Mouse (Mus musculus): ENCODE data around the gene Stard8.
"Not testable (repeated sequence)": the region's sequence is repeated elsewhere in the genome, so short reads cannot be mapped to it uniquely, and the experiment has no call there.

Gene Stard8

DNA sequence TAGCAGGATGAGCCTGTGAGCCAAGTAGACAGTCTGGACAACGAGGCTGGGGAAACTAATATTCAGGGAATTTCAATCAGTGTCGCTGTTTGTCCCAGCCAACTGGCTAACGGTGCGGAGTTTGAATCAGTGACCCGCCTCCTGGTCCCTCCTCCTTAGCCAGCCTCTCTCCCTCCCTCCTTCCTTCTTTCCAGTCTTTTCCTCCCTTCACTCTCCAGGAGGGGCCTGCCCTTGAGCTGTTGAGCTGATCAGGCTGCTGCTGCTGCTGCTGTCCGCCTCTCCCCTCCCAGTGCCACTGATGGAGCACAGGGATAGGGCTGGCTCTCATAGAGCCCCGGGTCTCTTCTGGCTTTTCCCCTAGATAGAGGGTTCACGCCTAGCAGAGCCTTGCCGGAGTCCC lies at the start of gene Stard8:
Stard8 (plus strand) TSS at position 203 of the 400 bp plus-strand sequence.
- DNase-seq (ENCODE audit: low read depth, low spot score), result no peak

DNA sequence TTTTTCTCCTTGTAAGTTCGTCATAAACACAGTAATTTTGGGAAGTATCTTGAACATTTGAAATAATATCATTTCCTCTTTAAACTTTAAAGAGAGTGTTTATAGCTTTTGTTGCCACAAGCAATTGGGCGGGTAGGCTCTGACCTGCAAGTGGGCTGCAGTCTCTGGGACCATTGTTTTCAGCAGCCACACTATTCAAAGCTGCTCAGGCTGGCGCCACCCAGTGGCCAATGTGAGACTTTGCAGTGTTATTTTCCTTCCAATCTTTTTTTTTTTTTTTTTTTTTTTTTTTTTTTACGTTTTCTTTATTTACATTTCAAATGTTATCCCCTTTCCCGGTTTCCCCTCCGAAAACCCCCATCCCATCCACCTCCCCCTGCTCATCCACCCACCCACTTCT lies 49.1 kb upstream of the Stard8 start:
- peak; percentile 25 for DNase-seq (ENCODE audit: low read depth, low spot score)

DNA sequence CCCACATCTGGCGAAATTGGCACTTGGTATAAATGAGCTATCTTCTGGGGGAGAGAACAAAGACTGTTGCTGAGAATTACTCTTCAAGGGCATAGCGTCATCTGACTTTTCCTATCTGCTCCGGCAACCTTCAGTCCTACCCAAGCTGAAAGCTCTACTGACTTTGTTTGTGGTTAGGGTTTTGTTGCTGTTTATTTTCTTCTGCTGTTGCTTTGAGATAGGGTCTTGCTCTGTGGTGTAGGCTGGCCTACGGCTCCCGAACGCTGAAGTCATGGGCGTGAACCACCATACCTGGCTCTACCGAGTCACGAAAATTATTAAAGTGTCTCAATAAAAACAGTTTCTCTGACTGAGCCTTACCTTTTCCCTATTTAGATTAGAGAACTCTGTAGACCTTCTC lies 44.8 kb upstream of the Stard8 start:
- DNase-seq (ENCODE audit: low read depth, low spot score), result no peak

DNA sequence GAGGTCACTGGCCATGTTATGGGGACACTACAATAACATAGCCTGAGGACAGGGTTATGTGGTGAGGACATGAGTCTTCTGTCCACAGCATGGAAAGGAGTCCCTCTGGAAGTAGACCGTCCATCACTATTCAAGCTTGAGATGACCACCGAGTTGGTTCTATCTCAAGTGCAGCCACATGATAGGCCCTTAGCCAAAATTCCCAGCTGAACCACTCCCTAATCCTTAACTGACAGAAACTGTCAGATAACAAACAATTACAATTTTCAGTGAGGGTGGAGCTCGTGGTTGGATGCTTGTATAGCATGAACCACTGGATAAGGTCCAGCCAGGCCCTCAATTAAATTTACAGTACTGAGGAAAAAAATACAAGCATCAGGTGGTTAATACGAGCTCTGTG lies 44.0 kb upstream of the Stard8 start:
- no peak for DNase-seq (ENCODE audit: low read depth, low spot score)

DNA sequence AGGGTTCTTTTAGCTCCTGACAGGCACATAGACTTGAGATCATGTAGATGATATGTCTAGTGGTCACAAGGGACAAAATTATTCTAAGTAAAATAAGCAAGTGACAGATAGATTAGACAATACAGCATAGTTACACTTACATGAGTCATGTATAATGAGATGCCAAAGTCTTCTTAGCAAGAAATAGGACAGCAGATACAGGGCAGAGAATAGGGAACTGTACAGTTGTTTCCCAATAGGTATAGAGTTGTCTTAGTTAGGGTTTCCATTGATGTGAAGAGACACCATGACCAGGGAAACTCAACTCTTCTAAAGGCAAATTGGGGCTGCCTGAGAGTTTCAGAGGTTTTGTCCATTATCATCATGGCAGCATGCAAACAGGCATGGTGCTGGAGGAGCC lies 39.3 kb upstream of the Stard8 start:
- DNase-seq (ENCODE audit: low read depth, low spot score), result no peak

DNA sequence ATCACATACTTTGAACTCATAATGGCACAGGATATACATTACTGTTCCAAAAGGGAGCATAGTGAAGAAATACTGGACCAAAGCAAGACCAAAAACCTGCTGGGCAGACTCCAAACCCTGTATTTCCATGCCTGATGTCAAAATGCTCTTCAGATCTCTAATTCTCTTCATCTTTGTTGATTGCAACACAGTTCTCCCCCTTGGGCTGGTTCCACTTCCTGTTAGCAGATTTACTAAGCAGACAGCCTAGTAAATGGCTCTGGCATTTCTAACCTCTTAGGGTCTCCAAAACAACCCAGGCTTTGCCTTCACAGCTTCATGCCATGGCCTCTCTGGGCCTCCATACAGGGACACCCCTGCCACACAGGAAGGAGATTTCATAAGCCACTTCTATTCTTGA lies 38.5 kb upstream of the Stard8 start:
- no peak for DNase-seq (ENCODE audit: low read depth, low spot score)

DNA sequence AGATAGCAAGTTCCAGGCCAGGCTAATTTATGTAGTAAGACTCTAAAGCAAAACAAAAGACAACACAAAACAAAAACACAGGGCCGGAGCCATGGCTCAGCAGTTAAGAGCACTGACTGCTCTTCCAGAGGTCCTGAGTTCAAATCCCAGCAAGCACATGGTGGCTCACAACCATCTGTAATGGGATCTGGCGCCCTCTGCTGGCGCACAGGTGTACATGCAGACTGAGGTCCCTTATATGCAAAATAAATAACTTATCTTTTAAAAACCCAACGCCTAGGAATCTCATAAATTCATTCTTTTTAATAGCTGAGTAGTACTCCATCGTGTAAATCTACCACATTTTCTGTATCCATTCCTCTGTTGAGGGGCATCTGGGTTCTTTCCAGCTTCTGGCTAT lies 16.4 kb upstream of the Stard8 start:
- DNase-seq (ENCODE audit: low read depth, low spot score), result not testable (repeated sequence)

DNA sequence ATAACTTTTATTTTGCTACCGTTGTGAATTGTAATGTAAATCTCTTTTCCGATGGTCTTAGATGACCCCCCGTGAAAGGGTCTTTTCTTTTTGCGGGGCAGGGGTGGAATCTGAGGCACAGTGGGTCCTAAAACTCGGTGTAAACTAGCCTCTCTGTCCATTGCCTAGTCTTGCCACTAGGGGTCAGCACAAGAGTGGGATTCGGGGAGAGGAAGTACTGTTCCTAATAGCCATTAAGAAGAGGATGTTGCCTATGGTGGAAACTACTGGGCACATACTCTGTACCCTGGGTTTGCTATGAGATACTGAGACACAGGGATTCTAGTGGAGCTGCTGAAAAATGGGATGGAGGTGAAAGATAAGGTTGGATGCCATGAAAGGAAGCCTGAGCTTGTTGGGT lies 13.5 kb upstream of the Stard8 start:
- DNase-seq (ENCODE audit: low read depth, low spot score), result peak; percentile 49

DNA sequence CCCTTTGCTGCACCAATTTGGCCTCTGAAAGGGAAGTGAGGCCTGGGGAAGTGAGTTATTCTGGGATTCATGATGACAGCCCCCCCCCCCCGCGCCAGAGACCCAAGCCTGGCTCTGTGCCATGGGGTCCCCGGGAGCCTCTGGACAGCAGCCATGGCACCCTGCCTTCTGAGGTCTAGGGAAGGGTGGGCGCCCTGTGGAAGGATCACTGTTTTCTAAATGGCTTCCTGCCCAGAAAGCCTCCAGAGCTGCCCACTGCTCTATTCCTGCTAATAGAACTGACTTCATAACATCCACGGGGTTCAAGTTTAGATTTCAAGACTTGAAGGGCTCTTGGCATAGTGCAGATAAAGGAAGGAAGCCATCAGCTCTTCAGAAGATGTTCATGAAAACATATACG lies 983 bp upstream of the Stard8 start:
- no peak for DNase-seq (ENCODE audit: low read depth, low spot score)

DNA sequence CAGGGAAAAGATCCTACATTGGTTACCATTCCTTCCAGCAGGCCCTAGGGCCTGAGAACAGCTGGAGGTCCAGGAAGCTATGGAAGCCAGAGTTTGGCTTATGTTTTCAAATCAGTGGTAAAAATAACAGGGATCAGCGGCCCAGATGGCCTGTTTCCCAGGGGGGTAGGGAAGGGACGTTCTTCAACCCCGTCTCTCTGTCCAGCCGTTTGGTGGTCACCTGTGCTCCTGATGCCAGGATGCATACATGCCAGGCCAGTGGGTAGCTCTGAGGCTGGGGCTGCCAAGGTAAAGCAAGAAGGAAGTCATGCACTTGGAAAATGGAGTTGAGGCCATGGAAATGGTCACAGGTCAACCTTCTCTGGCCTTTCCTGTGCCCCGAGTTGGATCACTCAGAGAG lies 7.5 kb downstream of the Stard8 start:
- no peak for DNase-seq (ENCODE audit: low read depth, low spot score)

DNA sequence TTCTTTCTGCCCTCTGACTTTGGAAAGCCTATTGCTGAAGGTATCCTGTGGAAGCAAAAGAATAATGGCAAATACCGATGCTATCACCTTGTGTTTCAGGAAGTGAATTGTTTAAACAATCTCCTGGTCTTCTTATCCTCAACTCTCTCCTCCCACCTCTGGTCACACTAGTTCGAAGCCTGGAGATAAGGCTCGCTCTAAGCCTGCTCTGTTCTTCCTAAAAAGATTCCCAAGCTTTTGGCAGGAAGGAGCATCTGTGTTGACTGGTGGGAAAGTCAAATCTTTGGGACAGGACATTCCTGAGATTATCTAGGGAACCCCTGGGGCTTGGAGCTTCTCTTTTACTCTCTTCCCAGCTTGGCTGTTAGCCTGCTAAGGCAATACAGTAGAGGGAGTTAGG lies 8.2 kb downstream of the Stard8 start:
- no peak for DNase-seq (ENCODE audit: low read depth, low spot score)

DNA sequence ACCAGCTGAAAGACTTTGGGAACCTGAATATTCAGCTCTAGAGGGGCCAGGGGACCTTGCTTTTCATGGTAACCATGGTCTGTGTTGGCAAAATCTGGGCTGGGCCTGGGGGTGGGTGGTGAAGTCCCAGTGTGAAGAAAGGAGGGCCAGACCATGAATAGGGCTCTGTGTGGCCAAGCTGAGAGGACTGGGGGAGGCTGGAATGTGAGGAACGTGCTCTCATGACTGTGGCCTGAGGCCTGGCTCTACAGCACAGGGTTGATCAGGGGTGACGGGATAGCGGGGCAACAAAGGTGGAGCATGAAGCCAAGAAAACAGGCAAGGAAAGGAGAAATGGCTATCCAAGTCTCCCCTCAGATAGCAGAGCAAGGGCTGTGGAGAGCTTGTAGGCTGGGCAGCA lies 9.4 kb downstream of the Stard8 start:
- DNase-seq (ENCODE audit: low read depth, low spot score), result no peak

DNA sequence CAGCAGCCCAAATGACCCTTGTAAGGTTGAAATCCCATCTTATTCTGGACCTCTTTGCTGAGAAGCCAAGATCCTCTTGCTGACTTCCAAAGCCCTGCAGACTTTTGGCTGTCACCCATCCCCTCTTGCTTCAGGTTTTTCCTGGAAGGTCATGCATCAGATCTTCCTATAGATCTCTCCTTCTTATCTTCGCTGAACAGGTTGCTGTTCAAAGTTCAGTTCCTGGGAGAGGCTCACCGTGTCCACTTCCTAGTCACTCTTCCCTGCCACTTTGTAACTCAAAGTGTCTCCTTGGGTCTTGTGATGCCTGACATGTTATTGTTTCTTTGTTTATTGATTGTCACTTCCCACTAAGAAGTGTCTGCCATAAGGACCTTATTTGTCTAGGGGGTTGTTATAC lies 12.7 kb downstream of the Stard8 start:
- no peak for DNase-seq (ENCODE audit: low read depth, low spot score)

DNA sequence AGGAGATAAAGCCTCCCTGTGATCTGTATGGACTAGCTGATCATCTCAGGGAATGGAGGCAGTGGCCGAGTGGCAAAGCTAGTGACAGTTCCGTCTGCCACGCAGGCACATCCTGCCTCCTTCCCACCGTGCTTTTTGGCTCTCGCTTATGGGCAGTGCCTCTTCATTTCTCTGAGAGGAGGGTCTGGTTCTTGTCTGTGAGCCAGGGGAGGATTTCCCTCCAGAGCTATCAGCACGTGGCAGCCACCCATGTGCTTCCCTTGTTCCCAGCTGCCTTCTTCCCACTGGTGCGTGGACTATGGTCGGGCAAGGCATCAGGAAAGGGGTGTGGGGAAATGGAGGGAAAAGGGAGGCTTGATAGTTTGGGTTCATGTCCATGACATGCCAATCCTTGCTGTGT lies 13.9 kb downstream of the Stard8 start:
- no peak for DNase-seq (ENCODE audit: low read depth, low spot score)

DNA sequence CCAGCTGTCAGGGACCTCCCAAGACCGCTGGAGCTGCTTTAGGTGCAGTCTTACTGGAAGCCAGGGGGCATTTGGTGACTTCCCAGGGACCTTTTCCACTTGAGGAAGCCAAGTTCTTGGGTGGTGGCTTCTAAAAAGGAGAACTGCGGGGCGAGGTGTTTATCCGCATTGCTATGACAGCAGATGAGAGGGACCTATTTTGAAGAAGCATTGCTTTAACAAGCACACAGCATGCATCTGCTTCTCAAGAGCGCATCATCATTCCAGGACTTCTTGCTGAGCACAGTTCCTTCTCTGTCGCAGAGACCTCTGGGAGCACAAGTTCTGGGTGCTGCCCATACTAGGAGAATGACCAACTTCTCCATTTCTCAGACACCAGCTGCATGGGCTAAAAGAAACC lies 14.8 kb downstream of the Stard8 start:
- no peak for DNase-seq (ENCODE audit: low read depth, low spot score)

DNA sequence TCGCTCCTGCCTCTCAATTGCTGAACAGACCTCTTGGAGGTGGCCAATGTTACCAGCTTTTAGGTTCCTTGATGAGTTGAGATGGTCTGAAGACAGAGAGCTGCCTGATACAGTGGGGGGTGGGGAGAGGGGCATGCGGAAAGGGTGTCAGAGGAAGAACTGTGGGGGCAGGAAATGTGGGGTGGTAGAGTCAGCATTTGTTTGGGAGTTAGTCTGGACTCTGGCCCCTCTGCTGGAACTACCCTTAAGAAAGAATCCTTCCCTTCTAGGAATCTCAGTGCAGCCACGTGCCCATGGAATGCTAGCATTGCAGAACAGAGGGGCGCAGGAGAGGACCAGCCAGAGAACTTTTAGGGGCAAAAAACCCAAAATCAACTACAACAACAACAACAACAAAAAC lies 16.3 kb downstream of the Stard8 start:
- DNase-seq (ENCODE audit: low read depth, low spot score), result no peak

DNA sequence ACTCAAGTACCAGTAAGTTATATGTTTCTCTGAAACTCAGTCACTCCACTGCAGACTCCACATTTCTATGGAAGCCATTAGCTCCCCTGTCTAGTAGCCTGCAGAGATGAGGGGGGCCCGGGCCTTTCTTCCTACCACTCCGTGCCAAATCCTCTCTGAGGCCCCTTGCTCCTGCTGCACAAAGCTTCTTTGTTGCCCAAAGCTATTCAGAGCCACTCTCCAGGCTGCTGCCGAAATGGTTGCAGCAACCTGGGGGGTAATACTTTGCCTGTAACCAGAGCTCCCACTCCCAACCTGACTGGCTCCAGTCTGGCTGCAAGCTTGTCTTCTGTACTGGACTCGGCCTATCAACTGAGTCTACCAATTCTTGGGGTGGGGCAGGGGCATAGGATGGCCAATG lies 17.2 kb downstream of the Stard8 start:
- peak; percentile 47 for DNase-seq (ENCODE audit: low read depth, low spot score)

DNA sequence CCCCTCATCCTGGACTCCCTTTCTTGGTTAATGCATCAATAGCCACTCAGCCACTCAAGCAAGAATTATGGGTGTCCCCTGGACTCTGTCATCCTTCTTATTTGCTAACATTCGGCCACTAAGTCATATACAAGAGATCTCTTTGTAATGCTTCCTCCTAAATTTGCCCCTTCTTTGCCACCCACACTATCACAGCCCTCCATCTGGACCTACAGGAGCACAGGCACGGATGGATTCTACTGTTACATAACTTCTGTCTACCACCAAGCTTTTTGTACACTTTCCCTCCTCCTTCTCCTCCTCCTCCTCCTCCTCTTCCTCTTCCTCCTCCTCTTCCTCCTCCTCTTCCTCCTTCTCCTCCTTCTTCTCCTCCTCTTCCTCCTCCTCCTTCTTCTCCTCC lies 18.5 kb downstream of the Stard8 start:
- DNase-seq (ENCODE audit: low read depth, low spot score), result no peak

DNA sequence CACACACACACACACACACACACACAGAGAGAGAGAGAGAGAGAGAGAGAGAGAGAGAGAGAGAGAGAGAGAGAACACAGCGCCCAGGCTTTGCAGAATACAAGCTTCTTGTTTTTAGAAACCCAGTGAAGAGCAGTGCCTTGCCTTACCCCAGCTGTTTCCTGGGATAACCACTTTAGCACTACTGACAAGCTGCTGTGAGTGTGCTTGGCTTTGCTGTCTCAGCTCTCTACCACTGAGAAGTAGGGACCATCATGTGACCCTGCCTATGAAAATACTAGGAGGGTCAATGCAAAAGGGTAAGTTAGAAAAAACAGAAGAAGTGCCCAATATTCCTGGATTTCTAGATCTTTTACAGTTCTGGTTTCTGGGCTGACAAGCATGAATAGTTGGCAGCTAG lies 20.9 kb downstream of the Stard8 start:
- DNase-seq (ENCODE audit: low read depth, low spot score), result no peak

DNA sequence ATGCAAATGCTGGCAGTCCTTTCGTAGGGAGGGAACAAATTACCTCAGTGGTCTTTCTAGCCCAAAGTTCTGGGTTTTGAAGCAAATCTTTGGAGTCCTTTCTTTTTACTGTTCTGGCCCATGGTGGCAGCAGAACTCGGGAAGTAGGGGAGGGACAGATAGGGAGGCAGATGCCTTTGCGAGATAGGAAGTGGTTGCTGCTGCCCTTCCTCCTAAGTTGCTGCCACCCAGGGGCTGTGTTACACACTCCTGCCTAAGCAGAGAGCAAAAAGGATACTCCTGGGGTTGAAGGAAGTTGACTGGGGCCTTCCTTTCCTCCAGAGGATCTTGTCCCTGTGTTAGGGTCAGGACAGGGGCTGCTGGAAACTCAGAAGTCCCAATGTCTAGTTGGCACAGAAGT lies 32.4 kb downstream of the Stard8 start:
- DNase-seq (ENCODE audit: low read depth, low spot score), result no peak

DNA sequence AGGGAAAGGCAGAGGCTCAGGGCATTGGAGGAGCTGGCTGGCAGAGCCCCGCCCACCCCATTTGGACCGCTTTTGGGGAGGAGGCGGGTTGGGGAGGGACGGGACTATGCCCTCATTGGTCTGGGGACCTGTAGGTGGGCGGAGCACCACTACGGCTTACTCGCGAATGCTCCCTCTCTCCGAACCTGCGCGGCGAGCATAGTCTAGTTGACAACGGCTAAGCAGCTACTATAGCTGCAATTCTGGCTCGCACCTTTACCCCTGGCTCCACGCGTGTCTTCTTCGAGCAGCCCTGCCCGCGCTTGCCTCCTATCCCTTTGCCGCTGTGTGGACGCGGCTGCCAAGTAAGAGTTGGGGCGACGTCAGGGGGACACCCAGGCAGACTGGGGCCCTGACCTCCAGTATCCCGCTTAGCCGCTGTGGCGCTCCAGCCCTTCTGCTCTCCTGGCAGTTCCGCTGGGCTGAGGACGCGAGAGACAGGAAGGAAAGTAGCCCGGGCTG lies 39.5 kb downstream of the Stard8 start:
- DNase-seq (ENCODE audit: low read depth, low spot score), result peak; percentile 79

DNA sequence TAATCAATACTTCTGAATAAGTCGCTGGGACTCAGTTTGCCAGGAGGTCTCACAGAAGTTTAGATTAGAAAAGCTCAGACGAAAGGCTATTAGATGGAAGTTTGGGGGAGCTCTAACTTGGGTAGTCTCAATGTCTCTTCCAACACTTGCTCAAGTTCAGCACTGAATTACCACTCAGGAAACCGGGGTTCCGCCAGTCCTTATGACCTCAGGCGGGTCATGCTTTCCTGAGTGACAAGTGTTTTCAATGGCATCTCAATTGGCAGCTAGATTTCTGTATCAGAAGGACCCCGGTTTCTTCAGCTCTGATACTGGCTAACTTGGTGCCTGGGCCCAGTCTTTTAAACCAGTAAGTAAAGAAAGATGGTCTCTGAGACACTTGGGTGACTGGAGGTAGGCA lies 40.2 kb downstream of the Stard8 start:
- no peak for DNase-seq (ENCODE audit: low read depth, low spot score)

DNA sequence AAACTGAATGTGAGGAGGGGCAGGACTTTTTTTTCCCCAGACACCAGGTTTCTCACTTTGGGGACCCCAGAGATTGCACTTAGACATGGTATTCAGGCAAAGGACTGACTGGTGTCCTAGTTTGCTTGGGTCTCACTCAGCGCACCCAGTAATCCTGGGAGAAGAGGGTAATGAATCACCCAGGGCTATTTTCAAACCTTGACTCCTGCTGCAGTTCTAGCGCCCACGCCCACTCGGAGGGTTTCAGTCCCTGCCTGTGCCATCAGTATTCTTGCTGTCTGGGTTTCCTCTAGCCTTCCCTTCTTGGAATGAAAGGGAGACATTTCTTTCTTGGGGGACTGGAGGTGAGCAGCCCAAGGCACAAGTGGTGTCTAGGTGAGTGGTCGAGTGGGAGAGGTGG lies 40.7 kb downstream of the Stard8 start:
- DNase-seq (ENCODE audit: low read depth, low spot score), result no peak

DNA sequence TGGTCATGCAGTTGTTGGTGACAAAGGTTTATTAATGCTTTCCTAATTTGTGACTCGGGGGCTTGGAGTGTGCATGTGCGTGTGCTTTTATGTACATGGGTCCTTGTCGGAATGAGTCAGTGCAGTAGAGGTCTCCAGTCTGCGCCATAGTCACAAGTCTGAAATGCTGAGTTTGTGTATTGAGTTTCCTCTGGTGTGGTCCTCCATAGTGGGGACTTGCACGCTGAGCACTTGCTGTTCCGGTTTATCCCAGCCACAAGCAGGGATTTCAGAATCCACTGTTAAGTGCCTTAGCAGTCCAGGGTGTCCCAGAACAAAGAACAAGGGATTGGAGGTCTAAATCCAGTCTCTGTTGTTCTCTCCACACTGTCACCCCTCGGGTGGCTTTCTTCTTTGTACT lies 42.3 kb downstream of the Stard8 start:
- no peak for DNase-seq (ENCODE audit: low read depth, low spot score)

Data from forelimb bud, embryonic 11.5 days (tissue).